Mouse (Mus musculus) ES-E14 (cell line): ENCODE data around the gene Foxd3. TPM values are rescaled to one million over a fixed set of nuclear protein-coding genes. Genes with fewer than 3 reads are reported as not detected.

ENCODE experiments used
- DNase-seq: peaks from one replicate; pipeline ENCODE4 v3.0.0-alpha.2; 2013; ENCODE audit warnings: low read depth, low spot score
- H3K27ac ChIP-seq: 2 replicates; pipeline ENCODE4 v1.5.1; 2012; ENCODE audit warnings: low read depth, mild to moderate bottlenecking, low read length, moderate library complexity, mixed read lengths; ENCODE audit not compliant: poor library complexity, insufficient read depth, severe bottlenecking
- H3K36me3 ChIP-seq: 2 replicates; pipeline ENCODE4 v1.6.1; 2012; ENCODE audit warnings: mild to moderate bottlenecking, low read length, moderate library complexity, mixed read lengths; ENCODE audit not compliant: control insufficient read depth, poor library complexity, insufficient read depth, severe bottlenecking
- H3K4me1 ChIP-seq, 2 experiments: fragments of 150-350 bp in 1 of 2; sonication (generic) in 1 of 2; 2 replicates each; pipeline ENCODE4 v1.6.1; 2012; ENCODE audit warnings: low read length in 2 of 2, mild to moderate bottlenecking in 1 of 2, mixed read lengths in 1 of 2; ENCODE audit not compliant: control insufficient read depth in 2 of 2, insufficient read depth in 2 of 2, poor library complexity in 1 of 2
- H3K4me3 ChIP-seq, 2 experiments: fragments of 150-350 bp in 1 of 2; sonication (generic) in 1 of 2; 2 replicates each; pipeline ENCODE4 v1.5.1; 2012; ENCODE audit warnings: low read length in 2 of 2, low read depth in 1 of 2, mild to moderate bottlenecking in 1 of 2, mixed read lengths in 1 of 2; ENCODE audit not compliant: insufficient read depth in 1 of 2, poor library complexity in 1 of 2, severe bottlenecking in 1 of 2
- H3K9ac ChIP-seq: 2 replicates; pipeline ENCODE4 v1.6.1; 2012; ENCODE audit warnings: low read depth, mild to moderate bottlenecking, low read length, mixed read lengths; ENCODE audit not compliant: poor library complexity, insufficient read depth, severe bottlenecking
- H3K9me3 ChIP-seq: fragments of 150-350 bp; sonication (generic); 2 replicates; pipeline ENCODE4 v1.6.1; 2012; ENCODE audit warnings: low read depth, mild to moderate bottlenecking, low read length; ENCODE audit not compliant: control insufficient read depth, insufficient read depth
- CHD2 ChIP-seq: IDR thresholded peaks from 2 replicates; pipeline ENCODE4 v1.6.1; 2014; ENCODE audit warnings: mild to moderate bottlenecking, low read depth, low read length, inconsistent platforms
- HCFC1 ChIP-seq: IDR thresholded peaks from 2 replicates; pipeline ENCODE4 v1.6.1; 2012; ENCODE audit warnings: low read length, inconsistent platforms, borderline replicate concordance; ENCODE audit not compliant: insufficient read depth
- MAFK ChIP-seq: IDR thresholded peaks from 2 replicates; pipeline ENCODE4 v1.6.1; 2014; ENCODE audit warnings: mild to moderate bottlenecking, low read depth, low read length, inconsistent platforms; ENCODE audit not compliant: insufficient read depth
- ZC3H11A ChIP-seq: IDR thresholded peaks from 2 replicates; pipeline ENCODE4 v1.6.1; 2012; ENCODE audit warnings: low read depth, mild to moderate bottlenecking, inconsistent platforms, low read length, borderline replicate concordance
- ZNF384 ChIP-seq: IDR thresholded peaks from 2 replicates; pipeline ENCODE4 v1.6.1; 2012; ENCODE audit warnings: low read depth, low read length, inconsistent platforms
- in situ Hi-C, 2 experiments: fragments of 600-800 bp; cut with MboI; formaldehyde crosslinking; loops; one replicate each; pipeline ENCODE4 v1.15.1; 2025; ENCODE audit warnings: low sequenced_read_pairs in 2 of 2, inconsistent platforms in 1 of 2; ENCODE audit not compliant: unreplicated experiment in 2 of 2
- total RNA-seq: library from RNA; depleted of rRNA; stranded (reverse); fragments of 300-350 nt; gene quantifications from 2 replicates; pipeline ENCODE4 v1.2.3, GENCODE M21; 2012; rRNA removed

The Foxd3 gene
- total RNA-seq, 1 experiment, result 26.1 TPM

GRCm38 (mm10) chr4:99675191-99675590 lies 19.1 kb downstream of the Foxd3 start:
- DNase-seq, result no peak
- in situ Hi-C loops, result no loop called here
- no peak overlapping the region for H3K9ac ChIP-seq
- peaks cover 0 to 10% of the 10 kb centered on the region in 2 experiments; a peak in 2 of 4 replicates for H3K4me1 ChIP-seq
- TF ChIP-seq MAFK, result no peak
- TF ChIP-seq ZNF384, result no peak
- no peak for TF ChIP-seq HCFC1
- TF ChIP-seq CHD2, result no peak
- H3K9me3 ChIP-seq, result no peaks in the 10 kb centered on the region
- no peaks in the 10 kb centered on the region for H3K36me3 ChIP-seq
- no peak overlapping the region for H3K27ac ChIP-seq
- H3K4me3 ChIP-seq, result no peak overlapping the region

GRCm38 (mm10) chr4:99683941-99684340 lies 27.8 kb downstream of the Foxd3 start:
- TF ChIP-seq ZNF384 (no peak), CHD2 (no peak), MAFK (no peak), ZC3H11A (no peak), HCFC1 (no peak)
- Histone ChIP-seq H3K4me1 (no peaks in the 10 kb centered on the region), H3K27ac (no peak overlapping the region), H3K9me3 (no peaks in the 10 kb centered on the region), H3K9ac (no peak overlapping the region), H3K4me3 (no peak overlapping the region), H3K36me3 (no peaks in the 10 kb centered on the region)
- DNase-seq, result no peak
- in situ Hi-C loops, result no loop called here

GRCm38 (mm10) chr4:99686308-99686707 lies 30.2 kb downstream of the Foxd3 start:
- DNase-seq, result no peak

More at GRCm38 (mm10) chr4:99686308-99686707, 30.2 kb downstream of the Foxd3 start:
- Histone ChIP-seq H3K9me3 (no peaks in the 10 kb centered on the region), H3K4me3 (no peak overlapping the region), H3K27ac (no peak overlapping the region), H3K9ac (no peak overlapping the region), H3K4me1 (no peaks in the 10 kb centered on the region), H3K36me3 (no peaks in the 10 kb centered on the region)
- no peak for TF ChIP-seq ZC3H11A
- TF ChIP-seq HCFC1, result no peak
- TF ChIP-seq MAFK, result no peak
- TF ChIP-seq ZNF384, result no peak
- TF ChIP-seq CHD2, result no peak
- in situ Hi-C loops, result no loop called here

Other genes with a start within 250 kb of the Foxd3 start
- gene Alg6, start 59.4 kb downstream of the Foxd3 start, total RNA-seq, result 31.5 and 45.9 TPM in 2 replicates
- 5.5 and 12.9 TPM in 2 replicates for gene Efcab7, start 172.9 kb downstream of the Foxd3 start, total RNA-seq